Mouse (Mus musculus) heart, adult 8-10 months (tissue): ENCODE measurements around the gene Fbxl16. TPM values are rescaled to one million over a fixed set of nuclear protein-coding genes. Genes with fewer than 3 reads are reported as not detected.

ENCODE experiments used
- DNase-seq: peaks from one replicate; pipeline ENCODE4 v3.0.0; 2022; ENCODE audit warnings: low spot score
- total RNA-seq, 4 experiments: library from RNA; stranded (reverse); gene quantifications; 2 replicates each; pipeline ENCODE4 v1.2.4; 2022

Fbxl16 gene
- 1 to 10 TPM; 1.2 to 1.9 (median 1.5) TPM for total RNA-seq

- no peak for DNase-seq
Measured at GRCm38 (mm10) chr17:25808789-25809605, at the start of gene Fbxl16. Gene Fbxl16, plus strand, starts transcription at chr17:25809085.

GRCm38 (mm10) chr17:25760148-25760547, 48.7 kb upstream of the Fbxl16 start:
- no peak for DNase-seq

- no peak for DNase-seq
Measured at GRCm38 (mm10) chr17:25761561-25761970, 47.3 kb upstream of the Fbxl16 start.

- no peak for DNase-seq
Measured at GRCm38 (mm10) chr17:25762591-25762990, 46.3 kb upstream of the Fbxl16 start.

GRCm38 (mm10) chr17:25765886-25766285, 43.0 kb upstream of the Fbxl16 start:
- no peak for DNase-seq

- no peak for DNase-seq
Measured at GRCm38 (mm10) chr17:25769331-25769730, 39.6 kb upstream of the Fbxl16 start.

- DNase-seq: peak; percentile 97
Measured at GRCm38 (mm10) chr17:25773549-25774120, 35.2 kb upstream of the Fbxl16 start, which contains the start of gene Narfl. Gene Narfl, plus strand, starts transcription at chr17:25773776.

- no peak for DNase-seq
Measured at GRCm38 (mm10) chr17:25775318-25776062, 33.4 kb upstream of the Fbxl16 start.

- no peak for DNase-seq
Measured at GRCm38 (mm10) chr17:25777948-25778347, 30.9 kb upstream of the Fbxl16 start.

- DNase-seq: no peak
Measured at GRCm38 (mm10) chr17:25781339-25781738, 27.5 kb upstream of the Fbxl16 start.

GRCm38 (mm10) chr17:25783086-25783485, 25.8 kb upstream of the Fbxl16 start:
- no peak for DNase-seq

GRCm38 (mm10) chr17:25783861-25784574, 24.9 kb upstream of the Fbxl16 start:
- no peak for DNase-seq

GRCm38 (mm10) chr17:25785281-25785745, 23.6 kb upstream of the Fbxl16 start, which contains the start of gene Haghl:
Gene Haghl, minus strand, starts transcription at chr17:25785673.
- DNase-seq: peak; percentile 96

GRCm38 (mm10) chr17:25786280-25786679, 22.6 kb upstream of the Fbxl16 start, which contains the start of gene Ccdc78:
Gene Ccdc78, plus strand, starts transcription at chr17:25786580.
- DNase-seq: no peak

GRCm38 (mm10) chr17:25786781-25787504, 21.9 kb upstream of the Fbxl16 start:
- no peak for DNase-seq

- no peak for DNase-seq
Measured at GRCm38 (mm10) chr17:25791320-25791842, 17.5 kb upstream of the Fbxl16 start.

GRCm38 (mm10) chr17:25791843-25792527, 16.9 kb upstream of the Fbxl16 start:
- peak; percentile 83 for DNase-seq

- peak; percentile 83 for DNase-seq
Measured at GRCm38 (mm10) chr17:25792615-25793014, 16.3 kb upstream of the Fbxl16 start, which contains the start of gene Fam173a. Gene Fam173a, minus strand, starts transcription at chr17:25792901.

- no peak for DNase-seq
Measured at GRCm38 (mm10) chr17:25794197-25794596, 14.7 kb upstream of the Fbxl16 start.

- no peak for DNase-seq
Measured at GRCm38 (mm10) chr17:25794998-25795397, 13.9 kb upstream of the Fbxl16 start.
